Mouse (Mus musculus) lung, postnatal 36 days (tissue): ENCODE results near the gene Krt33b.

Experiments
- DNase-seq: peaks from one replicate; pipeline ENCODE4 v3.0.0; 2022; ENCODE audit warnings: mixed read lengths

Gene Krt33b

DNA sequence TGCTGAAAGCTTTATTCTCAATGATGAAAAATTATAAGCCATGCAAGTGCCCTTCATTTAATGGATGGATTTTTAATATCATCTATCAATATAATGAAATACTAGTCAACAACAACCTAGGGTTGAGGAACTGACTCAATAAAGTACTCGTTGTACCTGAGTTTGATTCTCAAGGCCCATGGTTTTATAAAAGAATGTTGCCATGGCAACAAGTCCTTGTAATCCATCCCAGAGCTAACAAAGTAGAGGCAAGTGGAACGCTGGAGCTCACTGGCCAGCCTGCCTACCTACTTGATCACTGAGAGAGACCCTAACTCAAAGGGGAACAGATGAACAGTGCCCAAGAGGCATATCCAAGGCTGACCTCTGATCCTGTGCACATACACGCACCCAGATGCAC, 39.1 kb downstream of the Krt33b start:
- no peak for DNase-seq

DNA sequence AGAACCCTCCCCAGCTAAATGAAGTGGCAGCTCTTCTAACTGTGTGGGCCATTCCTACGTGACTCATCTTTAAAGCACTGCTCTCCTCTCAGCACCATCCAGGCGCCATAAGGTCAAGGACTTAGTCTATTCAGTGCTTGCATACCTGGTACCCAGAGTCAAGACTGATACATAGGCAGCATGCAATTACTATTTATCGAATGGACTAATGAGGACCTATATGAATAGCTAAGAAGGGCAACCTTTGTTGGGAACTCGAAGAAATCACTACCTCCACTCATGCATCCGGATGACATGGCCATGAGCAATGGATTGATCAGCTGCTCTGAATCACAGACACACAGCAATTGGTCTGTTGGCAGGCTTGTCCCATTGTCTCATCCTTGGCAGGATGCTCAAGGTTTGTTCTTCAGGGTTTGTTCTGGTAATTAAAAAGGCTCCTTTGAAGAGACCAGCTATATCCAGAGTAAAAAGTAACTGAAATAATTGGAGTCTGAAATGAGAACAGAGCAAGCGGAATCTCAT, 39.7 kb downstream of the Krt33b start:
- DNase-seq, result no peak

DNA sequence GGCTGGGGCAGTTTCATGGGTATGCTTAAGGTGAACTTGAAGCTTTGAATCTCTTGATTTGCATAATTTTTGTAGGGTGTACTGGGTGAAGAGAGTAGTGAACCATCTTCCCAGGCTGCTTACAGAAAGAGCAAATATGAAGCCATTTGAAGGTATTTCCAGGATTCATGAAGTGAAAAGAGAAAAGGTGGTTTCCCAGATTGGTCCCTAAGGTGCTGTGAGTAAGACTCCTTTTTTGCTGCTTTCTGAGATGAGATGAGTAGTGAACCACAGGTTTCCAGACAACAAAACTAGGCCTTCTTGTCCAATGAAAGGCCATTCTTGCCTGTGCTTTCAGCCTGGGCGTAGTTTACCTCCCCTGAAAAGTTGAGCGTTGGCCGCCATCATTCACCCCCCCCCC, 41.1 kb downstream of the Krt33b start:
- DNase-seq, result no peak

- DNase-seq, result no peak
Measured at GRCm38 (mm10) chr11:99986180-99986647, 43.5 kb downstream of the Krt33b start, which contains the start of gene Krtap16-1. TSS of gene Krtap16-1 (minus strand) at chr11:99986597.

DNA sequence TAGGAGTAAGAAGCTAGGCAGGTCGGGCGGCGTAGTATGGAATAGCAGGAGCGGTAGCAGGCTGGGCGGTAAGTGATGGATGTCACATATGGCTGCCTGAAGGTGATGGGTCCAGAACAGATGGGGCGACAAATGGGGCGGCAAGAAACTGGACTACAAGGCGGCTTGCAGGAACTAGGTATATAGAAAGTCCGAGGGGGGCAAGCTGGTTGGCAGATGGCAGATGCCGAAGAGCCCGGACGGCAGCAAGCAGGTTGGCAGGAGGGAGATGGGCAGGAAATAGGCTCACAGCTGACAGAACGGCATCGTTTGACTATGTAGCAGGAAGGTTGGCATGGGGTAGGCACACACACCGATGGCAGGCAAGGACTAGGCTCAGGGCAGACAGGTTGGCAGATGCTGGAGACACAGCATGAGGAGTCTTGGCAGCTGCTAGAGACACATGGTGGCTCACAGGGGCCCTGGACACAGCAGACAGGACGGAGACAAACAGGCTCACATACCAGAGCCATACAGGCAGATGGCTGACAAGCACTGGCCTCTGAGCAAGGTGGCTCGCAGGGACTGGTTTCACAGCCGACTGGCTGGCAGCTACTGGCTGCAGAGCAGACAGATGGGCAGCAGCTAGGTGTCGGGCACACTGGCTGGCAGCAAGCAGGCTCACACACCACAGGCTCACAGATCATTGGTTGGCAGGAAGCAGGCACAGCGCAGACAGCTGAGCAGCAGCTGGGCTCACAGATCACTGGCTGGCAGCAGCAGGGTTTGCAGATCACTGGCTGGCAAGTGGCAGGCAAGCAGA, 44.2 kb downstream of the Krt33b start:
- DNase-seq, result no peak

DNA sequence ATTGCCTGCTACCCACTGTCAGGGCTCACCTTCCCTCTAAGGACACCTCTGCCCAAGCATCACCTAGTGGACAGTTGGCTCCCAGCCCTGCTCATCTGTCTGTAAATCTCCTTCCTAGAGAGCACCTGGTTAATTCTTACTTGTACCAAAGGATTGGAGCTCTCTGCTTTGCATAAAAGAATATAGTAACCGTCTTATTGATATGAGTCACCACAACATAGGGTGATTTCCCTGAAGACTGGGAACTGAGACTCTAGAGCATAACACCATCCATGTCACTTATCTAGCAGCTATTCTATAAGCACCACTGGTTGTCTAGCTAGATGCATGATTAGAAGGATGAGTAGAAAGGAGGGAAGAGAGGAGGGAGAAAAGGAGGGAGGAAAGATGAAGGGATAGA, 46.2 kb downstream of the Krt33b start:
- no peak for DNase-seq

DNA sequence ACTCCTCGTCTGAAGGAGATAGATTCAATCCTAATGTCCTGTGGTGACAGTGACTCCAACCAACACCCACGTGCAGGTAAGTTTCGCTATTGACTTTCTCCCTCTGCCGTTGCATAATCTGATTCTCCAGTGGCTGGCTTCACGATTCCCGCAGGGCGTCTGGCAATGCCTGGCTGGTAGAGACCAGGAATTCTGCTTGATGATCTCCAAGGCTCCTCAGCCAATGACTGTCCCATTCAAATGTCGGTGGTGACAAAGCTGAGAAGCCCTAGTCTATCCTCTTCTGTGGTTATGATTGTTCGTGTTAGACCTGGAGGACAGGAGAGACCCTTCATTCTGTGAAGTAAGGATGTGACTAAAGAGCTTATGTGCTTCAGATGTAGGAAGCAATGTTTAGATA, 46.9 kb downstream of the Krt33b start:
- DNase-seq, result no peak

GRCm38 (mm10) chr11:99978953-99979352, 50.7 kb downstream of the Krt33b start, which contains the start of gene Krtap29-1:
TSS of gene Krtap29-1 (minus strand) at chr11:99979053.
- no peak for DNase-seq
